Mouse (Mus musculus) neural tube, embryonic 15.5 days (tissue): Measurements from ENCODE around the gene Cpm. TPM values are rescaled to one million over a fixed set of nuclear protein-coding genes. Genes with fewer than 3 reads are reported as not detected.

Source experiments
- ATAC-seq: fragments of 200-750 bp; cut with Nextera tagmentation; 2 replicates; pipeline ENCODE4 v1.8.0; 2017; ENCODE audit warnings: mild to moderate bottlenecking, moderate TSS enrichment, moderate library complexity; ENCODE audit not compliant: low FRiP score
- H3K27ac ChIP-seq: fragments of 300-500 bp; sonication (generic); replicated peaks from 2 replicates; pipeline ENCODE4 v1.5.1; 2015; ENCODE audit warnings: mild to moderate bottlenecking, inconsistent platforms
- H3K27me3 ChIP-seq: fragments of 300-500 bp; sonication (generic); replicated peaks from 2 replicates; pipeline ENCODE4 v1.6.1; 2015; ENCODE audit warnings: inconsistent platforms
- H3K36me3 ChIP-seq: fragments of 300-500 bp; sonication (generic); 2 replicates; pipeline ENCODE4 v1.6.1; 2015; ENCODE audit warnings: inconsistent platforms
- H3K4me1 ChIP-seq: fragments of 300-500 bp; sonication (generic); 2 replicates; pipeline ENCODE4 v1.6.1; 2015; ENCODE audit warnings: inconsistent platforms
- H3K4me2 ChIP-seq: fragments of 300-500 bp; sonication (generic); 2 replicates; pipeline ENCODE4 v1.6.1; 2015; ENCODE audit warnings: inconsistent platforms, mild to moderate bottlenecking, moderate library complexity
- H3K4me3 ChIP-seq: fragments of 300-500 bp; sonication (generic); replicated peaks from 2 replicates; pipeline ENCODE4 v1.5.1; 2015; ENCODE audit warnings: mild to moderate bottlenecking, inconsistent platforms
- H3K9ac ChIP-seq: fragments of 300-500 bp; sonication (generic); replicated peaks from 2 replicates; pipeline ENCODE4 v1.6.1; 2015; ENCODE audit warnings: mild to moderate bottlenecking, inconsistent platforms
- H3K9me3 ChIP-seq: fragments of 300-500 bp; sonication (generic); replicated peaks from 2 replicates; pipeline ENCODE4 v1.6.1; 2016; ENCODE audit warnings: inconsistent platforms
- WGBS: fragments of 180-500 bp; shearing (Covaris S2); methylation state at CpG from one replicate; pipeline ENCODE4 v1.1.7; 2015; ENCODE audit warnings: mixed read lengths; 5-methylcytosine and 5-hydroxymethylcytosine counted together
- polyA plus RNA-seq: library from polyadenylated mRNA; unstranded; fragments of >200 nt; fragmentation: Nextera tagmentation; extraction: Ambion mirVana; gene quantifications from 2 replicates; pipeline ENCODE4 v1.2.1, GENCODE M21; 2015

The Cpm gene
- polyA plus RNA-seq, 1 experiment from 2014 or later = 4.1 TPM

DNA sequence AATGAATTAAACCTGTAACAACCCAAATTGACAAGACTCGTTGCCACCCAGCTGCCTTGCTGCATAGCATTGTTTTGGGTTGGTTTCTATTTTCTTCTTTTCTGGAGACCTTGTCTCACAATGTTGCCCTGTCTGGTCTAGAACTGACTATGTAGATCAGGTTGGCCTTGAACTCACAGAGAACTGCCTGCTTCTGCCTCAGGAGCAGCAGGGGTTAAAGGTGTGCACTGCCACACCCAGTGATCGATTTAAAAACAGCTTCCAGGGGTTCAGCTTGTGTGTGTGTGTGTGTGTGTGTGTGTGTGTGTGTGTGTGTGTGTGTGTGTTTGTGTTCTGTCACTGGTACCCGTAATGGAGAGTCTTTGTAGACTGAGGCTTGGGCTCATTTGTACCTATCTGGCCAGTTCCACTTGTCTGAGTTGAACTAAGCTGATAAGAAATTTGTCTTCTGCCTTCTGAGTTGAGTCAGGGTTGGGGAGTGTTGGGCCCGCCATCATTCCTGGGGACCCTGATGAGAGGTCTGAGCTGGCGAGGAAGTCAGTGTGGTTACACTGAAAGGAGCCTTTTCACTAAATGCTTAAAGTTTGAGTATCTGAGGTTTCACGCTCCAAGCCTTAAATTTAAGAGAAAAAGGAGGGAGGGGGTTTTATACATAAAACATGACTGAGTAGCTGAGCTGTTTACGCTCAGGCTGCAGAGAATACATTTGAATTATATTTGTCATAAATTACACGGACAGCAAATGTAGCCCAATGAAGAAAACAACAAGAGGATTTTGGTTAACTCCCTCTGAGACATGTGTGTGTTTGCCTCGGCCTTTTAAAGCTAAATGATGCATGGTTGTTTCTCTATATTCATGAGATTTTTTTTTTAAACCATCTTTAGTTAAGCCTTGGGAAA lies 36.3 kb downstream of the Cpm start:
- WGBS = 51% methylated on average over 9 of the region's 9 CpGs
- Histone ChIP-seq H3K27me3 (no peaks in the 10 kb centered on the region), H3K36me3 (no peaks in the 10 kb centered on the region), H3K27ac (no peak overlapping the region), H3K9me3 (no peaks in the 10 kb centered on the region), H3K9ac (no peak overlapping the region), H3K4me1 (peaks cover 4% of the 10 kb centered on the region; the same call in 1 of the 2 replicates), H3K4me2 (no peak overlapping the region), H3K4me3 (no peak overlapping the region)
- ATAC-seq = no peak

DNA sequence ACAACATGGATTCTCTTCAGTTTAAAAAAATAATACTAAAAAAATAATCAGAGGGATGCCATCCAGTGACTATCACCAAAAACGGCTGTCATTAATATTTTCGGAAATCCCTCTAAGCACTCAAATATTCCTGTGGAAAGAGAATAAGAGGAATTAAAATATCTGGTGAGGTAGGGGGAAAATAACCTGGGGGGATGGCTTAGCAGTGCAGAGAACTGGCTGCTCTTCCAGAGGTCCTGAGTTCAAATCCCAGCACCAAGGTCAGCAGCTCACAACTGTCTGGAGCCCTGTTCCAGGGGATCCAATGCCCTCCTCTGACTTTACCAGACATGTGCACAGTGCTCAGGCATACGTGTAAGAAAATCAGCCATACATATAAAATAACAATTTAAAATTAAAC lies 37.1 kb downstream of the Cpm start:
- H3K9ac ChIP-seq = no peak overlapping the region
- no peak overlapping the region for H3K4me3 ChIP-seq
- H3K27ac ChIP-seq = no peak overlapping the region
- 86% methylated on average over 3 of the region's 3 CpGs for WGBS
- H3K27me3 ChIP-seq = no peaks in the 10 kb centered on the region
- no peaks in the 10 kb centered on the region for H3K36me3 ChIP-seq
- peaks cover 4% of the 10 kb centered on the region; the same call in 1 of the 2 replicates for H3K4me1 ChIP-seq
- ATAC-seq = no peak
- H3K4me2 ChIP-seq = no peak overlapping the region
- H3K9me3 ChIP-seq = no peaks in the 10 kb centered on the region

DNA sequence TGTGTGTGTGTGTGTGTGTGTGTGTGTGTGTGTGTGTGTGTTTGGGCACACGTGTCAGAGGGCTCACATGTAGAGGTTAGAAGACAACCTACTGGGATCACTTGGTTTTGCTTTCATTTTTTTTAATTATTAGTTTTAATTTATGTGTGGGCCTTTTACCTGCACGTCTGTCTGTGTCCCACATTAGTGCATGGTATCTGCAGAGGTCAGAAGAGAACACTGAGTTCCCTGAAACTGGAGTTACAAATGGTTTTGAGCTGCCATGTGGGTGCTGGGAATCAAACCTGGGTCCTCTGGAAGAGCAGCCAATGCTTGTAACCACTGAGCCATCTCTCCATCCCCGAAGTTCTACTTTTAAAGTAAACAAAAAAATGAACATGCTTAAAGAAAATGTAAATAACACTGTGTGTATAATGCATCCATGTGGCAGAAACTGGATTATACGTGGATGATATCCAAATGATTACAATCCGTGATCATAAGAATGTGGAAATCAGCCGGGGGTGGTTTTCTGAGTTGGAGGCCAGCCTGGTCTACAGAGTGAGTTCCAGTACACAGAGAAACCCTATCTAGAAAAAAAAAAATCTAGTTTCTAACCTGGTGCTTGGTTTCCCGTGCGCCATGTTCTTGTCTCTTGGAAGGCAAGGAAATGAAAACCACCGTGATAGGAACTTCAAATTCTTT lies 37.8 kb downstream of the Cpm start:
- H3K27ac ChIP-seq = no peak overlapping the region
- no peak overlapping the region for H3K9ac ChIP-seq
- no peak overlapping the region for H3K4me2 ChIP-seq
- no peaks in the 10 kb centered on the region for H3K27me3 ChIP-seq
- H3K4me3 ChIP-seq = no peak overlapping the region
- no peaks in the 10 kb centered on the region for H3K9me3 ChIP-seq
- no peaks in the 10 kb centered on the region for H3K36me3 ChIP-seq
- ATAC-seq = no peak
- peaks cover 4% of the 10 kb centered on the region; the same call in 1 of the 2 replicates for H3K4me1 ChIP-seq
- 93% methylated on average over 9 of the region's 9 CpGs for WGBS

- H3K4me1 ChIP-seq = peaks cover 4% of the 10 kb centered on the region; the same call in 1 of the 2 replicates
- no peak overlapping the region for H3K27ac ChIP-seq
- no peak overlapping the region for H3K4me2 ChIP-seq
- ATAC-seq = no peak
- no peaks in the 10 kb centered on the region for H3K36me3 ChIP-seq
- H3K27me3 ChIP-seq = no peaks in the 10 kb centered on the region
- H3K4me3 ChIP-seq = no peak overlapping the region
- no peak overlapping the region for H3K9ac ChIP-seq
- 96% methylated on average over 28 of the region's 28 CpGs for WGBS
- no peaks in the 10 kb centered on the region for H3K9me3 ChIP-seq
Observed at GRCm38 (mm10) chr10:117667663-117668507, 38.6 kb downstream of the Cpm start.

GRCm38 (mm10) chr10:117668546-117669300 lies 39.4 kb downstream of the Cpm start:
- H3K4me1 ChIP-seq = peaks cover 4% of the 10 kb centered on the region; the same call in 1 of the 2 replicates
- no peak overlapping the region for H3K4me2 ChIP-seq
- H3K27me3 ChIP-seq = no peaks in the 10 kb centered on the region
- no peaks in the 10 kb centered on the region for H3K9me3 ChIP-seq
- no peak for ATAC-seq
- no peak overlapping the region for H3K9ac ChIP-seq
- WGBS = 81% methylated on average over 10 of the region's 10 CpGs
- H3K36me3 ChIP-seq = no peaks in the 10 kb centered on the region
- no peak overlapping the region for H3K4me3 ChIP-seq
- H3K27ac ChIP-seq = no peak overlapping the region

DNA sequence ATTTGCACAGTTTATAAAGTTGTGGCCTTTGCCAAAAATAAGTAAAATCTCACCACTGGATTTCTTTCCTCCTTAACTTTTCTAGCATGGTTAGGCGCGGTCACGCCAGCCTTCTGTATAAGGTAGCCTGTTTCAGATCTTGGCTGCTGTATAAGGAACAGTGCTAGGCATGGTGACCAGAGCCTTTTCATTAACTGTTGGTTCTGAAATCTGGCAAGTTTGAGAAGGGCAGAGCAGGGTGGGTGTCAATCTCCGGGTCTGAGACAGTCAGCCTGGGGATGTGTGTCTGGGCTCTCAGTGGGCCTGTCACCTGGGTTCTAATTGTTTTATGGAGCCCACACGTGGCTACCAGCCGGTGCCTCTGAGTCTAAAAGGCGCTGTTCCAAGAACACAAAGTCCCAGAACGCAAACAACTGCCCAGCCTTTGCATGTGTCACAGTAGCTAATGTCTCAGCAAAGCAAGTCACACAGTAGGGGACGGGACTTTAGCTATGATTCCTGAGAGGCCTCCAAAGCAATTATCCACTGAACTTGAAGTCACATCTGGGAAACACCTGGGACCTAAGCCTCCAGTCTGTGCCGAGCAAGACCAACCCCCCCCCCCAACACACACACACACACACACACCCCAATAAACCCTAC lies 40.3 kb downstream of the Cpm start:
- ATAC-seq = no peak
- Histone ChIP-seq H3K4me1 (no peaks in the 10 kb centered on the region), H3K27me3 (no peaks in the 10 kb centered on the region), H3K4me2 (no peak overlapping the region), H3K4me3 (no peak overlapping the region), H3K36me3 (no peaks in the 10 kb centered on the region), H3K27ac (no peak overlapping the region), H3K9ac (no peak overlapping the region), H3K9me3 (no peaks in the 10 kb centered on the region)
- WGBS = 41% methylated on average over 10 of the region's 10 CpGs

DNA sequence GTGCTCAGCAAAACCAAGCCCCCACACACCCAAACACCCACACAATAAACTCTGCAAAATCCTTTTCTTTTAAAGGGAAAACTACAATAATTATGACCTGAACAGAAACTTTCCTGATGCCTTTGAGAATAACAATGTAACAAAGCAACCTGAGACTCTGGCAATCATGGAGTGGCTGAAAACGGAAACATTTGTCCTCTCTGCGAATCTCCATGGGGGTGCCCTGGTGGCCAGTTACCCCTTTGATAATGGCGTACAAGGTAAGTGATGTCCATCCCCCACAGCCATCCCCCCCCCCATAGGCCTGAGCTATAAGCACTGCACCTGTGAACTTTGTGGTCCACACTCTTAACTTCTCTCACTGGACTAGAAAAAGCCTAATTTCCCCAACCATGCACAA lies 40.8 kb downstream of the Cpm start:
- no peak overlapping the region for H3K4me2 ChIP-seq
- no peaks in the 10 kb centered on the region for H3K36me3 ChIP-seq
- H3K4me1 ChIP-seq = no peaks in the 10 kb centered on the region
- no peak overlapping the region for H3K4me3 ChIP-seq
- no peaks in the 10 kb centered on the region for H3K27me3 ChIP-seq
- no peaks in the 10 kb centered on the region for H3K9me3 ChIP-seq
- WGBS = 69% methylated on average over 3 of the region's 3 CpGs
- no peak overlapping the region for H3K9ac ChIP-seq
- no peak for ATAC-seq
- H3K27ac ChIP-seq = no peak overlapping the region

DNA sequence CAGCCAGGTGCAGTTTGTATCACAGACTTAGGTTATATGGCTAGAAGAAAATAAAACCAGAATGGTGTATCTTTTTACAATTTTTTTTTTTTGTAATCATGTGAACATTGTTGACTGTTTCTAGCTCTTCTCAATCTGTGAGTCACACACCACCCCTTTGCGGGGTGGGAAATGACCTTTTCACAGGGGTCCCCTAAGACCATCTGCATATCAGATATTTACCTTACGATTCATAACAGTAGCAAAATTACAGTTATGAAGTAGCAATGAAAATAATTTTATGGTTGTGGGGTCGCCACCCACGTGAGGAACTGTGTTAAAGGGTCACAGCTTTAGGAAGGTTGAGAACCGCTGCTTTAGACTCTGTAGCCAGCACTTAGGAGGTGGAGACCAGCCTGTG lies 41.5 kb downstream of the Cpm start:
- Histone ChIP-seq H3K9me3 (no peaks in the 10 kb centered on the region), H3K9ac (no peak overlapping the region), H3K27me3 (no peaks in the 10 kb centered on the region), H3K4me3 (no peak overlapping the region), H3K36me3 (no peaks in the 10 kb centered on the region), H3K27ac (no peak overlapping the region), H3K4me2 (no peak overlapping the region), H3K4me1 (peaks cover 5% of the 10 kb centered on the region)
- no peak for ATAC-seq
- WGBS = 89% methylated on average over 5 of the region's 5 CpGs

DNA sequence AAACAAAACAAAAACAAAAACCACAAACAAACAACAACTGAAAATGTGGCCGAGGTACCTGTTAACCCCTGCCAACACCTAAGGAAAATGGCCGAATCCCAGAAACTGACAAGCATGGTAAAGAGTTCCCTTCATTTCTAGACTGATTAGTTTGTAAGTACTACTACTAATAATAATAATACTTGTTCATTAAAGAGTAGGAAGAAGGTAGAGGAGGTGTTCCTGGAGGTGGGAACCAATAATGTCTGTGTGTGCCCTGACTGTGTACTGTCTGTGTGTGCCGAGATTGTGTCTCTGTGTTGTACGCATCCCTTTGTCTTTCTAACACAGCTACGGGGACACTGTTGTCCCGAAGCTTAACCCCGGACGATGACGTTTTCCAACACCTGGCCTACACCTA lies 42.0 kb downstream of the Cpm start:
- H3K9ac ChIP-seq = no peak overlapping the region
- no peak overlapping the region for H3K4me3 ChIP-seq
- H3K27me3 ChIP-seq = no peaks in the 10 kb centered on the region
- H3K4me1 ChIP-seq = peaks cover 9% of the 10 kb centered on the region
- H3K9me3 ChIP-seq = no peaks in the 10 kb centered on the region
- WGBS = 89% methylated on average over 9 of the region's 9 CpGs
- no peaks in the 10 kb centered on the region for H3K36me3 ChIP-seq
- H3K4me2 ChIP-seq = no peak overlapping the region
- no peak overlapping the region for H3K27ac ChIP-seq
- no peak for ATAC-seq

GRCm38 (mm10) chr10:117671930-117672666 lies 42.8 kb downstream of the Cpm start:
- H3K27ac ChIP-seq = no peak overlapping the region
- no peaks in the 10 kb centered on the region for H3K36me3 ChIP-seq
- no peaks in the 10 kb centered on the region for H3K9me3 ChIP-seq
- H3K4me1 ChIP-seq = peaks cover 15% of the 10 kb centered on the region
- H3K4me2 ChIP-seq = no peak overlapping the region
- no peak overlapping the region for H3K9ac ChIP-seq
- WGBS = 87% methylated on average over 13 of the region's 13 CpGs
- H3K4me3 ChIP-seq = no peak overlapping the region
- no peaks in the 10 kb centered on the region for H3K27me3 ChIP-seq
- ATAC-seq = no peak
